24 mouse cellular contexts compared by ENCODE assay signal in genomic region chr16:10338601-10339000, GRCm38 (mm10). TPM values are rescaled to one million over a fixed set of nuclear protein-coding genes. Genes with fewer than 3 reads are reported as not detected.
DNase-seq lines count a peak whose midpoint lies in the region; ATAC-seq and TF ChIP-seq lines count a peak whose summit lies in the region.
"Had no signal": no experiment of that assay in that cellular context is flagged by ENCODE, and none has a peak within 500 bp of the region (broad histone marks: within the 10 kb centered on the region; RNA-seq: fewer than 3 reads in every experiment).

No protein-coding gene starts in this region.

- H3K36me3 ChIP-seq in heart, embryonic 16.5 days (ENCODE audit: control insufficient read depth, insufficient read depth), result no peaks in the 10 kb centered on the region
- no peaks in the 10 kb centered on the region for H3K36me3 ChIP-seq in lung, embryonic 16.5 days (ENCODE audit: control insufficient read depth, insufficient read depth, low read length)
- H3K36me3 ChIP-seq: hindbrain, embryonic 15.5 days; liver, embryonic 13.5 days had no signal

- peak overlapping the region; percentile 71 for H3K27ac ChIP-seq in heart, embryonic 16.5 days (ENCODE audit: low read length)
- H3K27ac ChIP-seq in lung, embryonic 16.5 days (ENCODE audit: low read length), result peak overlapping the region; percentile 91
- H3K27ac ChIP-seq: forebrain, embryonic 13.5 days; hindbrain, embryonic 15.5 days; liver, embryonic 13.5 days had no signal

- peak; percentile 67 for ATAC-seq in frontal cortex, adult (ENCODE audit: low TSS enrichment)
- no peak for ATAC-seq in heart, embryonic 16.5 days (replicated peaks; ENCODE audit: extremely low read depth, insufficient read depth, low FRiP score)
- ATAC-seq in lung, embryonic 16.5 days (ENCODE audit: low read depth), result no peak
- ATAC-seq in cerebellum, adult (ENCODE audit: insufficient number of reproducible peaks, low FRiP score, low TSS enrichment), result no peak
- ATAC-seq: activated CD4-positive, CD25-positive, alpha-beta regulatory T cell, adult 4 months; forebrain, embryonic 13.5 days had no signal

- no peaks in the 10 kb centered on the region for H3K27me3 ChIP-seq in heart, embryonic 16.5 days (ENCODE audit: control insufficient read depth, insufficient read depth, low read length)
- no peaks in the 10 kb centered on the region for H3K27me3 ChIP-seq in lung, embryonic 16.5 days (ENCODE audit: control insufficient read depth, insufficient read depth, low read depth, low read length)
- H3K27me3 ChIP-seq: forebrain, embryonic 13.5 days; hindbrain, embryonic 15.5 days; liver, embryonic 13.5 days had no signal

- no peak for DNase-seq in frontal cortex, postnatal 25 days (ENCODE audit: low spot score in 2 of 2)
- no peak for DNase-seq in heart, adult 11 months
- no peak for DNase-seq in lung, adult 2 months
- peak; percentile 52 to 64 for DNase-seq in layer of hippocampus, adult 8-10 months (ENCODE audit: low spot score in 2 of 2)
- DNase-seq: adrenal gland, adult 8-10 months; cerebellum, adult 8-10 months; cerebellum, postnatal 36 days; kidney, adult 2 months; kidney, postnatal 14 days; liver, embryonic 13.5 days; lung, postnatal 10 days; right cerebral cortex, postnatal 25 days; thymus, postnatal 25 days had no signal

- H3K9me3 ChIP-seq in heart, embryonic 16.5 days (replicated peaks; ENCODE audit: control insufficient read depth, low read length), result peaks cover 2% of the 10 kb centered on the region; the same call in 1 of the 2 replicates
- H3K9me3 ChIP-seq in lung, embryonic 16.5 days (ENCODE audit: control insufficient read depth, low read length), result no peaks in the 10 kb centered on the region
- H3K9me3 ChIP-seq: forebrain, embryonic 13.5 days; hindbrain, embryonic 15.5 days; liver, embryonic 13.5 days had no signal

- no peak overlapping the region for H3K4me3 ChIP-seq in heart, embryonic 16.5 days (ENCODE audit: low read length)
- H3K4me3 ChIP-seq in lung, embryonic 16.5 days (ENCODE audit: low read length), result no peak overlapping the region
- H3K4me3 ChIP-seq in lung, adult 2 months (replicated peaks; ENCODE audit: extremely low read depth, low read depth, low read length), result no peak overlapping the region
- H3K4me3 ChIP-seq: forebrain, embryonic 13.5 days; hindbrain, embryonic 15.5 days; liver, embryonic 13.5 days had no signal

- H3K4me2 ChIP-seq in heart, embryonic 16.5 days (ENCODE audit: low read depth, low read length), result no peak overlapping the region
- H3K4me2 ChIP-seq in lung, embryonic 16.5 days (ENCODE audit: low read depth, low read length), result no peak overlapping the region
- H3K4me2 ChIP-seq: forebrain, embryonic 13.5 days; hindbrain, embryonic 15.5 days; liver, embryonic 13.5 days; midbrain, embryonic 11.5 days had no signal

- no peak overlapping the region for H3K9ac ChIP-seq in heart, embryonic 16.5 days (ENCODE audit: low read length)
- H3K9ac ChIP-seq in lung, embryonic 16.5 days (ENCODE audit: low read length), result no peak overlapping the region
- H3K9ac ChIP-seq: forebrain, embryonic 13.5 days; hindbrain, embryonic 15.5 days; liver, embryonic 13.5 days had no signal

- TF ChIP-seq CTCF in lung, adult 2 months (IDR thresholded peaks at IDR 0.05; ENCODE audit: insufficient read depth, low read length), result no peak

- peaks cover 16% of the 10 kb centered on the region; the same call in 1 of the 2 replicates for H3K4me1 ChIP-seq in heart, embryonic 16.5 days (ENCODE audit: control insufficient read depth, insufficient read depth, low read length)
- H3K4me1 ChIP-seq in lung, embryonic 16.5 days (replicated peaks; ENCODE audit: control insufficient read depth, insufficient read depth, low read length), result peaks cover 10% of the 10 kb centered on the region
- H3K4me1 ChIP-seq in lung, adult 2 months (ENCODE audit: control insufficient read depth, insufficient read depth, low read length), result peaks cover 5% of the 10 kb centered on the region
- H3K4me1 ChIP-seq: hindbrain, embryonic 15.5 days; liver, embryonic 13.5 days had no signal

- no peak for TF ChIP-seq POLR2A in lung, adult 2 months (IDR thresholded peaks at IDR 0.05; ENCODE audit: borderline replicate concordance, extremely low read depth, low read depth, low read length)

- 70% methylated on average over 5 of the region's 5 CpGs for WGBS in heart, embryonic 16.5 days
- 79% methylated on average over 5 of the region's 5 CpGs for WGBS in lung, embryonic 16.5 days
- 79% methylated on average over 5 of the region's 5 CpGs for WGBS in lung, adult 2 months

RNA-seq across cellular contexts. Expression of gene Emp2, which starts 24.8 kb away (rescaled TPM):
- polyA plus RNA-seq in heart, embryonic 16.5 days (2015; fragmentation: Nextera tagmentation; extraction: Ambion mirVana), result 56.9 and 64.1 TPM in 2 replicates
- 131 and 151 TPM in 2 replicates for polyA plus RNA-seq in lung, embryonic 16.5 days (2015; fragmentation: Nextera tagmentation; extraction: Ambion mirVana)
- 763 and 1,000 TPM in 2 replicates for polyA plus RNA-seq in lung, adult 2 months (2012; rRNA removed)
- 10 to 100 TPM; 13.1 to 15.5 (median 14.5) TPM for total RNA-seq in layer of hippocampus, adult 8-10 months (2022)
- total RNA-seq: megakaryocyte progenitor cell, adult 5-6 weeks had no signal

RNA-seq across cellular contexts. Expression of gene Tekt5, which starts 56.7 kb away (rescaled TPM):
- polyA plus RNA-seq in heart, embryonic 16.5 days (2015; fragmentation: Nextera tagmentation; extraction: Ambion mirVana), result 1.3 and 2.1 TPM in 2 replicates
- 2.9 and 4.2 TPM in 2 replicates for polyA plus RNA-seq in lung, embryonic 16.5 days (2015; fragmentation: Nextera tagmentation; extraction: Ambion mirVana)
- polyA plus RNA-seq in lung, adult 2 months (2012; rRNA removed), result 6.8 and 9.2 TPM in 2 replicates
- 1 to 10 TPM; 8.2 to 9.5 (median 9.1) TPM for total RNA-seq in layer of hippocampus, adult 8-10 months (2022)
- total RNA-seq: adrenal gland, adult 8-10 months; gastrocnemius, adult 8-10 months; hematopoietic stem cell, adult 5-6 weeks; megakaryocyte progenitor cell, adult 5-6 weeks had no signal
- polyA plus RNA-seq: activated CD4-positive, CD25-positive, alpha-beta regulatory T cell, adult 4 months had no signal

Comparison
In these comparisons a context has a peak if more than half of its experiments do, and no peak if none do; other contexts are left out.
1. DNase-seq: peak in layer of hippocampus, adult 8-10 months (2 of 2); none in frontal cortex, postnatal 25 days (0 of 2), heart, adult 11 months (single experiment) and lung, adult 2 months (single experiment).